Mouse (Mus musculus) G1E-ER4 (cell line): Measurements from ENCODE around the gene Inca1. TPM values are rescaled to one million over a fixed set of nuclear protein-coding genes. Genes with fewer than 3 reads are reported as not detected.

Experiments used
- GATA1 ChIP-seq: IDR thresholded peaks from one replicate; pipeline ENCODE4 v1.8.0; 2012; ENCODE audit warnings: low read length, inconsistent platforms
- polyA plus RNA-seq: library from polyadenylated mRNA; stranded (reverse); fragments of >175 nt; gene quantifications from 2 replicates; pipeline ENCODE4 v1.2.3, GENCODE M21; 2012

Inca1 gene
- polyA plus RNA-seq, 1 experiment: 0.17 TPM

DNA sequence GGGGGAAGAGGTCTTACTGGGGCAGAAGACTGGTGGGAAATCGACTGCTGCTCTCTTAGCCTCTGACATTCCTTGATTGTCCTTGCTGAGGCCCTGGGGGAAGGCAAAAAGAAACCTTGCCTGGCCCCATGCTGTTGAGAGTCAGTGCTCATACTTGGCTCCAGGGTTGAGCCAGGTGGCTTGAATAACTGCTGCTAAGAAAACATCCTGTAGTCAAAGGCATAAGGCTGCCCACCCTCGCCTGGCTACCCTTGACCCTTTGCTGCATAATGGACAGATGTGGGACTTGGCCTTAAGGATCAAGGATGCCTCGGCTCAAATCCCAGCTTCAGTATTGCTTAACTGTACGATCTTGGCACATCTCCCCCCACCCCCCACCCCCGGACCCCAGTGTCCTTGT, 18.5 kb upstream of the Inca1 start:
- TF ChIP-seq GATA1: no peak

DNA sequence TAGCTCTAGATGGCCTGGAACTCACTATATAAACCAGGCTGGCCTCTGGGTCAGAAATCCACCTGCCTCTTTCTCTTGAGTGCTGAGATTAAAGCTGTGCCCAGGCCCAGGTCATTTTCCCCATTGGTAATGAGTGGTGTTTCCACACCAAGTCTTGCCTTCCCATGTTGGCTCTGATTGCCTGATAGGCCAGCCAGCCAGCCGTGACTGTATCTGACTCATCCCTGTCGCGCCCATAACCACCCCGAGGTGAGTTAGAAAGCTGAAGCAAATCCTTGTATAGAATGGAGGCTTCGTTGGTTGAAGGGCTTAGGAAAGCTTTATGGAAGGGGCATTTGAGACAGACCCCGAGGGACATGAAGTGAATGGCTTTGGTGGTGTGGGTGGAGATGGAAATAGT, 15.9 kb upstream of the Inca1 start:
- TF ChIP-seq GATA1: no peak

DNA sequence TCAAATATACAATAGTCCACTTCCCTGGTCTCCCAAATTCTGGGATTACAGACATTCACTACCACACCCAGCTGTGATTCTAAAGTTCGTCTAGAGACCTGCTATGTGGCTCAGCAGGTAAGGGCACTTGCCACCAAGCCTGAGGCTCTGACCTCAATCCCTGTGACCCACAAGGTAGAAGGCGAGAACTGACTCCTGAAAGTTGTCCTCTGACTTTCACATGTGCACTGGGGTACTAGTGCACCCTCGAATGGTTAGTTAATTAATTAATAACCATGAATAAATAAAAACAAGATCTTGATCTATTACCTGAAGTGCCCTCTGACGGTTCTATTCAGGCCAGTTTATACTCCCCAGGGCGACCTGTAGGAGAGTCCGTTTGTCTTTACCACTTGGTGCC, 13.3 kb upstream of the Inca1 start:
- no peak for TF ChIP-seq GATA1

DNA sequence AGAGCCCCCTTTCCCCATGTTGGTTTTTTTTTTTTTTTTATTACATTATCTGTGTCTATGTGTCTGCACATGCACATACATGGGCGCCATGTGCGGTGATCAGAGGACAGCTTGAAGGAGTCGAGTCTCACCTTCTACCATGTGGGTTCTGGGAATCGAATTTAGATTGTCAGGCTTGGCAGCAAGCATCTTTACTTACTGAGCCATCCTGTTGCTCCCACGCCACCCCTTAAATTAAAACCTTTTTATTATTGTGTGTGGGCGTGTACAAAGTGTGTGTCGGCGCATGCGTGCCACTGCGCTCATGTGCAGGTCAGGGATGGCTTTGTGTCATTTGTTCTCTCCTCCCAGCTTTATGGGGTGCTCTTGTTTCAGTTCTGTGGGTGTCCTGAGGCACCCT, 11.1 kb upstream of the Inca1 start:
- no peak for TF ChIP-seq GATA1

DNA sequence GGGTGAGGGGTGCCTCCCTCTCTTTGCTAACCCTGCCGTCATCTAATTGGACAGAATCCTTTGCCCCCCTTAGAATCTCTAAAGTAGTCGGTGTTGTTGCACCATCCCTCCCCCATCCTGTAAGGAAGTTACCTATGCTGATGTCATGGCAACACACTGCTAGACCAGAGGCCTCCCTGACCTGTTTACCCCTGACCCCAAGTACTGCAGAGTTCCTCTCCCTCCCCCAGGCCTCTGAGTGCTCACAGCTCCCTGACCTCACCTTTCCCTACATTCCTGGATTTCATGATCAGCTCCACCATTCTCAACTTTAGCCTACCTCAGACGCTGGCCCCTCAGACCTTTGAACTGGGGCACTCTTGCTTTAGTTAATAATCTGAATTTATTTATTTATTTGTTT, 6.2 kb upstream of the Inca1 start:
- no peak for TF ChIP-seq GATA1

DNA sequence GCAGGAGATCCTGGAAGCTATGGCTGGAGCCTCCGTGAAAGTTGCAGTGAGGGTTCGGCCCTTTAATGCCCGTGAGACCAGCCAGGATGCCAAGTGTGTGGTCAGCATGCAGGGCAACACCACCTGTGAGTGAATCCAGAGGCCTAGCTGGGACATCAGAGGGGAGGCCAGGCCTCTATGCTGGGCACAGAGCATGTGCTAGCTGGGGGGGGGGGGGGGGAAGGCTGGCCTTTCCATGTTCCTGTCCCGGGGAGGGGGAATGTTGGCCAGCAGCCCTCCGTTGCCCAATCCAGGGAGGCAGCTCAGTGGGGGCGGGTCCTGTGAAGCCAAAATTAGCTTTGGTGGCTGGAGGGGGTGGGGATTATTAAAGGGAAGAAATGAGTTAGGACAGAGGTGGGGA, 2.8 kb upstream of the Inca1 start:
- no peak for TF ChIP-seq GATA1

DNA sequence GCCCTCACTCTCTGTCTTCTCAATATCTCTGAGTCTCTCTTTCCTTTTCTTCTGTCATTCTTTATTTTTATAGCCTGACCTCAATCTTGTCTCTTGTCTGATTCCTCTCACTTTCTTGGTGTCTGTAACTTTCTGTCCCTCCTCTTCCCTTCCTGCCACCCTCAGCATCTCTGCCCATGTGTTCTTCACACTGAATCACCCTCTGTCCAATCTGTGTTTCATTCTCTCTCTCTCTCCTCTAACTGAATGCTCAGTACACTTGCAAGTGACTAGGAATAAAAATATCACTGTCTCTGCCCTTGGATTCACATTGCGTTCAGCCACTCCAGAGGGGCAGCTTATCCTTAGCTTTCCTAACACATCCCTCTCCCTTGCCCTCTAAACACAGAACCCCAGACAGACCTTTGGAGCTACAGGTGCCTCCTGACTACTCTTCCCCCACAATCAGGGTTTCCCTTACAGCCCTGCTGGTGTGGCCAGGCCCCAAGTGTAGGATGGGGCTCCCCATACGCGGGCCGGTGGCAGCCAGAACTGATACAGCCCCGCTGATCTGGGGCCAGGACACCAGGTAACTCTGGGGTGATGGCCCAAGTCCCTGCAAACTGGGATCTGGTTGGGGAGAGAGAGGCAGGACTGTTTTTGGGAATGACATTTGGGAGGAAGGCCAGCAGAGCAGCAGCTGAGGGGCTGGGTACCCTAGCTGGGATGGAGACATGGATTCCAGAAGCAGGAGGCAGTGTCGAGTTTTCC, 2.2 kb upstream of the Inca1 start:
- no peak for TF ChIP-seq GATA1

DNA sequence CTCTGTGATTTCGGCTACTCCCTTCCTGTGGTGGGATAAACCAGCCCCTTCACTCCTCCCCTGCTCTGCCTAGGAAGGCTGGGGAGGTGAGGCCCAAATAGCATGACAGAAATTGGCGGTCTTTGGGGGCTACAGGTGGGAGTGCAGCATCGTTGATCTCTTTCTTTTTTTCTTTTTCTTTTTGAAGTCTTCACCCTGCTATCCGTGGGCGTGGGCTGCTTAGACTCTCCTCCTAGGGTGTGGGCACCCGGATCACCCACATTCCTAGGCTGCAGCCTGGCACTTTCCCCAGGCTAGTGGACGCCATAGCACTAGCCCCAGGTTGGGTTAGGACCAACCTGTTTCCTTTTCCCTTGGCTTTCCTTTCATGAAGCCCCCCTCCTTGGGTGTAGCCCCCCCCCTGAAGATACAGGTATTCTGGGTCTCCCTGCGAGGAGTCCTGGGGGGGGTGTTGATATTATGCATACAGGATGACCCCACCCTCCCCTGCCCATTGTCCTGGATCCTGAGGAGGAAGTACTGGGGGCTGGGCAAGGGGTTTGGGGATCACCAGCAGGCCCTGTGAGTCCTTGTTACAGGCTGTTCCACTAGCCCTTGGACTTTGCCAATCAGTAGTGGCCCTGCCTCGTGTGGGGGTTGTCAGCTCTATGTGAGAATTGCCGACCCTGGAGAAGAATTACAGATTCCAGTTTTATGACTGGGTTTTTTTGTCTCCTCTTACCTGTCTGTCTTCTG, 1.4 kb upstream of the Inca1 start:
- TF ChIP-seq GATA1: no peak

DNA sequence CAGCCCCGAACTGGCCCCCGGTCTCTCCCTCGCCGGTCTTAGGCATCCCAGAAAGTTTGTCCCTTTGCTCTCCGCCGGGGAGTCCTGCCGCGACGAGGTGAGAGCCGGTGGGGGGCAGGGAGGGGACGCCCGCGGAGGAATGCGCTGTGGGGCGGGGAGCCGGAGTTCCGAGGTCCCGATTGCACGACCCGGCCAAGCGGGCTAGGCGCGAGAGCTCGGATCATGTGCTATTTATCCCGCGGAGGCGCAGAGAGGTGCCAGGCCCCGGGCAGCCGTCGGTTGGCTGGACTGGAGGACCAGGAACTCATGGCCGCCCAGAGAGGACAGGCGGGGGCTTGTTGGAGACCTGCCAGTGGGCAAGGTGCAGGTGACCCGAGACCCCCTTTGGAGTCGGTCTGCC, 658 bp upstream of the Inca1 start:
- no peak for TF ChIP-seq GATA1

DNA sequence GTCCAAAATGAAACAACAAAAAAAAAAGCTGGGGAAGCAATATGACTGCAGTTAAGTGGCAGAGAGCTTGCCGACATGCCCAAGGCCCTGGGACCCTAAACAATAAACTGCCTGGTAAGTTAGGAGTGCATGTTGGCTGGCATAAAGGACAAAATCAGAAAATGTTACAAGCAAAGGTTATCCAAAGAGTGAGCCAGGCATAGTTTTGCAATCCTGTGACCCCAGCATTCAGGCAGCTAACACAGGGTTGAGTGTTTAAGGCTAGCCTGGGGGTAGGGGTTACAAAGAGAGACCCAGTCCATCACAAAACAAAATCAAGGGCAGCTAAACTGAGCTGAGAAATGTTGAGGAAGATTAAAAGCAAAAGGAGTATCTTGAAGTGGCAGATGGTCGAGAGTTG, 904 bp downstream of the Inca1 start:
- no peak for TF ChIP-seq GATA1

DNA sequence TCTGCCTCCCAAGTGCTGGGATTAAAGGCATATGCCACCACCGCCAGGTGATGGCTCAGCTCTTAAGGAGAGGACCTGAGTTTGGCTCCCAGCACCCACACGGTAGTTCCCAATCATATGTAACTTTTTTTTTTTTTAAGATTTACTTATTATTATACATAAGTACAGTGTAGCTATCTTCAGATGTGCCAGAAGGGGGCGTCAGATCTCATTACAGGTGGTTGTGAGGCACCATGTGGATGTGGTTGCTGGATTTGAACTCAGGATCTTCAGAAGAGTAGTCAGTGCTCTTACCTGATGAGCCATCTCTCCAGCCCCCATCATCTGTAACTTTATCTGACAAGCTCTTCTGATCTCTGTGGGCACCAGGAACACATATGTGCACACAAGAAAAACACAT, 2.6 kb downstream of the Inca1 start:
- no peak for TF ChIP-seq GATA1

DNA sequence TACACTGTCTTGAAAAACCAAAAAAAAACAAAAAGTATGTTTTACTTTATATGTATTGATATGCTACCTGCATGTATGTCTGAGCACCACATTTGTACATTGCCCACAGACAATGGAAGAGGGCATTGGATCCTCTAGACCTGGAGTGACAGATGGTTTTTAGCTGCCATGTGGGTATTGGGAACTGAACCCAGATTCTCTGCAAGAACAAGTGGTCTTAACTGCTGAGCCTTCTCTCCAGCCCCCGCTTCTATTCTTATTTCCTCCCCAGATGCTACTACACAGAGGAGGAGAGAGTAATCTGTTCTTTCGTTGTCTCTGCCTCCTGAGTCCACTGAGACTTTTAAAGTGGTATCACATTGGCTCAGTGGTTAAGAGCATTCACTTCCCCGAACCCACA, 6.5 kb downstream of the Inca1 start:
- no peak for TF ChIP-seq GATA1

DNA sequence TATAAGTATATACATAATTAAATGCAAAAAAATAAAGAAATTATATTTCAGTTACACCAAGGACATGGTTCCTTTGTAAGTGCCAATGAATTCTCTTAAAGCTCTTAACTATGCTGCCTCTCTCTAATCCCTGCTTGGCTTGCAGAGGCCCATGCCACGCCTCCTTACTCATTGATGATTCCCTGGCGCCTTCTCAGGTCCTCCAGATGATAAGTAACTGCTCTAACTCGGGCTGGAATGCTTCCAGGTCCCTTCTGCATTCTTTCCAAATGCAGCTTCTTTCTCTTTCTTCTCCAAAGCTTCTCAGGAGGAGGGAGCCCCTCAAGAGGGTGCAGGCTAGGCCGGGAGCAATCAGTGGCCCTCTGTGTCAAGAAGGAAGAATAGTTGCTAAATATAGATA, 10.4 kb downstream of the Inca1 start:
- no peak for TF ChIP-seq GATA1

DNA sequence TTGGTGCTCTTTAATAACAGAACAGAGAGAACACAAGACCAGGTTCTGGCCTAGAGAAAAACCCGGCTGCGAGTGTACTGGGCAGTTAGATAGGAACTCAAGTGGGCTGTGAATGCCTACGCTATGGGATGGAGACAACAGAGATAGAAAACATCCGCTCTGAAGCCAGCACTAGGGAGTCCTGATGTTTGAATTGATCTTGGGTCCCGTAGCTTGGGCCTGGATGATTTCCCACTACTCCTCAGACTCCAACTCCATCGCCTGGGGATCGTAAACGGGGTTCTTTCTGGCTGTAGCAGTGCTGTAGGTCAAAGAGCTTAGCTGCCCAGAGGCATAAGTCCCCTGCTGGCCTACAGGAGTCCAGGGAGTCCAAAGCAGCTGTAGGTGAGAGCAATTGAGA, 11.6 kb downstream of the Inca1 start:
- TF ChIP-seq GATA1: no peak

DNA sequence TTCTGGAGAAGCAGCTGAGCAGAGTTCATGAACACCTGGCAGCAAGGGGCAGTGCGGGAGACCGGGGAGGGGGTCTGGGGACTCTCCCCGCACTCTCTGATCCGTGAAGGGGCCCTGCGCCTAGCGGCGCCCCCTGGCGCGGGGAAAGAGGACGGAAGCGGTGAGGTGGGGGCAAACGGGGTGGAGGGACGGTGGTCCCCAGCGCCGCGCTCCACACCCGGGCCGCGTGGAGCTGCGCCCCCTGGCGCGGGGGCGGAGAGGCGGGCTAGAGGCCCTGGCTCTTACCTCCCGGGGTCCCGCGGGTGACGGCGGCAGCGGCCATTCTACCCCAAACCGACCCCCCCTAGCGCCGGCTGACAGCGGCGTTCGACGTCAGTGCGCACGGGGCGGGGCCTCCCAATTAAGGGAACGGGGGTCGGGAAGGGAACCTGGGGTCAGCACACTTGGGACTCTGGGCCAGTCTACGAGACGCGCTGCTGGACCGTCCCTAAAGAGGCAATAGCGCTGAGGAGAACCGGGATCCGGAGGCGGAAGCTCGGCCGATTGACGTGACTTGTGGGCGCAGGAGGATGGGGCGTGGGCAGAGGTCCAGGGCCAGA, 12.3 kb downstream of the Inca1 start, which contains the start of gene Camta2:
Gene Camta2, minus strand, starts transcription at position 505 of the 599 bp plus-strand sequence.
- TF ChIP-seq GATA1: no peak

DNA sequence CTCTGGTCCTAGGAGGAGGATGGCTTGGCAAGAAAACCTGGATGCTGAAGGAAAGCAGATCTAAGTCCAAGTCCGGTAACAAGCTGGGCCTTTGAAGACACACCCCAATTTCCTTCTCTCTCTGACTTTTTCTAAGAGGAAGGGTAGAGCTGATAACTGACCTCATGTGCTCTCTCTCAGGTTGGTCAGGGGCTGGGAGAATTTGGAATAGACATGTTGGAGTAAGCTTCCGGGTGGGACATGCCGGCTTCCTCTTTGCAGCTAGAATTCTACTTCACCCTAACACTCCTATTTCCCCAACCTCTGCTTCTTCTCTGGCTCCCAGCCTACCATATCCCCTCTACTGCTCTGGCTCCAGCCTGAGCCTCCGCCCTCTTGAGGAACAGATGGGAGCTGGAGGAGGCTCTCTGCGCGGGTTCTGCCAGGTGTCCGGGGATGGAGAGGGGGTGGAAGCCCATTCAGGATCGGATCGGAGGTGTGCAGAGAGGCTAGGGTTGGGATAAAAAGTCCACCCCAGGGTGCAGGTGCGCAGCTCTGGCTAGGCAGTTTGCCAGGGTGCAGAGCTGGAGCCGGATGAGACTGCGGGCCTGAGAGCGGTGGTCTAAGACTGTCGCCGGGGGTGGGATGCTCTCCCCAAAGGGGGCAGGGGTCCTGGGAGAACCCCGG, 12.9 kb downstream of the Inca1 start:
- TF ChIP-seq GATA1: no peak
